Mouse (Mus musculus) lung, adult 18-20 months (tissue): ENCODE measurements around the gene Plcl2.
A peak's percentile ranks its signal among the peaks of the same experiment; 100 is the strongest.
"Not testable (repeated sequence)": the region's sequence is repeated elsewhere in the genome, so short reads cannot be mapped to it uniquely, and the experiment has no call there.

Experiments
- DNase-seq, 2 experiments: peaks; one replicate each; pipeline ENCODE4 v3.0.0; 2022; ENCODE audit warnings: mixed read lengths in 2 of 2

Gene Plcl2

GRCm38 (mm10) chr17:50500806-50501205, 8.4 kb upstream of the Plcl2 start:
- no peak for DNase-seq

GRCm38 (mm10) chr17:50503075-50503474, 6.1 kb upstream of the Plcl2 start:
- DNase-seq = no peak

GRCm38 (mm10) chr17:50504070-50504846, 4.9 kb upstream of the Plcl2 start:
- no peak for DNase-seq

- DNase-seq = no peak
Observed at GRCm38 (mm10) chr17:50505910-50506634, 3.1 kb upstream of the Plcl2 start.

- DNase-seq = no peak
Observed at GRCm38 (mm10) chr17:50506861-50507321, 2.3 kb upstream of the Plcl2 start.

GRCm38 (mm10) chr17:50508055-50508774, 988 bp upstream of the Plcl2 start:
- no peak for DNase-seq

- peak; percentile 51 to 58 for DNase-seq
Observed at GRCm38 (mm10) chr17:50508775-50509250, 390 bp upstream of the Plcl2 start.

GRCm38 (mm10) chr17:50510279-50510678, 1.1 kb downstream of the Plcl2 start:
- no peak for DNase-seq

- no peak for DNase-seq
Observed at GRCm38 (mm10) chr17:50510741-50511140, 1.5 kb downstream of the Plcl2 start.

- DNase-seq = no peak
Observed at GRCm38 (mm10) chr17:50512222-50512621, 3.0 kb downstream of the Plcl2 start.

GRCm38 (mm10) chr17:50512841-50513240, 3.6 kb downstream of the Plcl2 start:
- DNase-seq = no peak

GRCm38 (mm10) chr17:50513376-50513775, 4.2 kb downstream of the Plcl2 start:
- DNase-seq = no peak

- DNase-seq = no peak
Observed at GRCm38 (mm10) chr17:50514012-50514411, 4.8 kb downstream of the Plcl2 start.

- DNase-seq = no peak
Observed at GRCm38 (mm10) chr17:50515926-50516325, 6.7 kb downstream of the Plcl2 start.

- DNase-seq = no peak
Observed at GRCm38 (mm10) chr17:50517781-50518415, 8.7 kb downstream of the Plcl2 start.

GRCm38 (mm10) chr17:50519588-50519987, 10.4 kb downstream of the Plcl2 start:
- DNase-seq = no peak

GRCm38 (mm10) chr17:50522473-50523083, 13.4 kb downstream of the Plcl2 start:
- DNase-seq = no peak

GRCm38 (mm10) chr17:50524970-50525369, 15.8 kb downstream of the Plcl2 start:
- DNase-seq = peak in 1 of 2 experiments; percentile 17

GRCm38 (mm10) chr17:50525821-50526220, 16.6 kb downstream of the Plcl2 start:
- DNase-seq = no peak

GRCm38 (mm10) chr17:50530089-50530488, 20.9 kb downstream of the Plcl2 start:
- no peak for DNase-seq

GRCm38 (mm10) chr17:50534889-50535288, 25.7 kb downstream of the Plcl2 start:
- not testable (repeated sequence) for DNase-seq
